Mouse (Mus musculus) adipocyte (in vitro differentiated cells): ENCODE results near the gene Cldnd2.
A peak's percentile ranks its signal among the peaks of the same experiment; 100 is the strongest.

Source experiments
- DNase-seq: peaks from one replicate; pipeline ENCODE4 v3.0.0-alpha.2; 2016; ENCODE audit warnings: low spot score

Gene Cldnd2

GRCm38 (mm10) chr7:43447801-43448200 is 7.2 kb downstream of the Cldnd2 start:
- DNase-seq: no peak

DNA sequence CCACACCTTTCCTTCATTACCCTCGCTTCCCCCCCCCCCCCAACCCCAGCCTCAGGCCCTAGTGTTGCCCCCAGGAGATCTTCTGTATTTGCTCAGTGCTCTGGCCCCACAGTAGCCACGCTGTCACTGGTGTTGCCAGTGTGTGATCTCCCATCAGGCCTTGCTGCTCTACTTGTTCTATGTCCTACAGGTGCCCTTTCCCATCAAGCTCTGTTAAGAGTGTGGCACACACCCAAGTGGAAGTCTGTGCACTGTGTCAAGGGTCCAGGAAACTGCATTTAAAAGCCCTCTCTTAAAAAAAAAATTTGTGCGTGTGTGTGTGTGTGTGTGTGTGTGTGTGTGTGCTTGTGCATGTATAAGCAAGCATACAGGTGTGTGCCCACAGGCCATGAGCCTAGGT is 7.7 kb downstream of the Cldnd2 start:
- no peak for DNase-seq

DNA sequence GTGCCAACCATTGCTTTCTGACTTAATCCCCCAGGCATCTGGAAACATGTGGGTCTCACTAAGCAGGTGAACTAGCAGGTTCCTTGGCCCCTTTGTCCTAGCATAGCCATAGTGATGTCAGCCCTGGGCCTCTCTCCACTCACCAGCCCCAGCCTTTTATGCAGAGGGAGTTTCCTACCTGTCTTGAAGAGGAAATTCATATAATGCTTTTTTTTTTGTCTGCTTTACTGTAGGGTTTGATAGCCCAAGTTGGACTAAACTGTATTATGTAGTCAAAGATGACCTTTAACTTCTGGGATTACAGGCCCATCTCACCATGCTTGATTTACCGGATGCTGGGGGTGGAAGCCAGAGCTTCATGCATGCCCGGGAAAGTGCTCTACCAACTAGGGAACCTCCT is 9.2 kb downstream of the Cldnd2 start:
- no peak for DNase-seq

DNA sequence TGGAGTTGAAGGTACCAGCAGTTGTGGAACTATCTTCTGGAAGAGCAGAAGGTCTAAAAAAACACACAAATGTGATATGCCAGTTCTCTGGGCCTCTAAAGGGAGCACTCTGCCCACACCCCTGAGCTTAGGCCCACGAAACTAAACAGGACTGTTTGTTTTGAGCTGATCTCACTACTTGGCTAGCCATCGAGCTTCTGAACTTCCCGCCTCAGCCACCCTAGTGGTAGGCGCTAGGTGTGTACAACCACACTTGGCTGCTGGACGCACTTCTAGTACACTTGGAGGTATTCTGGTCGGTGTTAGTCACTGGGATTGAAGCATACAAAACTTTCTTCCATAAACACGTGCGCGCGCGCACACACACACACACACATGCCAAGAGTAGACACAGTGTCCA is 11.1 kb downstream of the Cldnd2 start:
- DNase-seq: no peak

DNA sequence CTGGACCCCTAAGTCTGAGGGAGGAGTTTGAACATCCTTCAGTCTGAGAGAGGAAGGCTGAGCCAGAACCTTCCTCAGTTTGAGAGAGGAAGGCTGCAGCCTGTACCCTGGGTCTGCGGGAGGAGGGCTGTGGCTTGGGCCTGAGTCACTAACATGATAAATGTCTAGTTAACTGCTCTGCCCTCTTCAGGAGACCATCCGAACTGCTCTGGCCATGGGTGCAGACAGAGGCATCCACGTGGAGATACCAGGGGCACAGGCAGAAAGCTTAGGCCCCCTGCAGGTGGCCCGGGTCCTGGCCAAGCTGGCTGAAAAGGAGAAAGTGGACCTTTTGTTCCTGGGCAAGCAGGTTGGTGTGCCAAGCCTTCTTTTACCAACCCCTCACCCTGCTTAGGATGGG is 12.0 kb downstream of the Cldnd2 start:
- DNase-seq: no peak

- no peak for DNase-seq
Observed at GRCm38 (mm10) chr7:43453599-43454355, 13.2 kb downstream of the Cldnd2 start.

- no peak for DNase-seq
Observed at GRCm38 (mm10) chr7:43454371-43454770, 13.8 kb downstream of the Cldnd2 start.

- DNase-seq: no peak
Observed at GRCm38 (mm10) chr7:43462851-43463250, 22.3 kb downstream of the Cldnd2 start, which contains the start of gene Vsig10l. Gene Vsig10l (plus strand): TSS chr7:43463151.

- DNase-seq: no peak
Observed at GRCm38 (mm10) chr7:43463976-43464375, 23.4 kb downstream of the Cldnd2 start.

GRCm38 (mm10) chr7:43464864-43465343 is 24.3 kb downstream of the Cldnd2 start:
- no peak for DNase-seq

DNA sequence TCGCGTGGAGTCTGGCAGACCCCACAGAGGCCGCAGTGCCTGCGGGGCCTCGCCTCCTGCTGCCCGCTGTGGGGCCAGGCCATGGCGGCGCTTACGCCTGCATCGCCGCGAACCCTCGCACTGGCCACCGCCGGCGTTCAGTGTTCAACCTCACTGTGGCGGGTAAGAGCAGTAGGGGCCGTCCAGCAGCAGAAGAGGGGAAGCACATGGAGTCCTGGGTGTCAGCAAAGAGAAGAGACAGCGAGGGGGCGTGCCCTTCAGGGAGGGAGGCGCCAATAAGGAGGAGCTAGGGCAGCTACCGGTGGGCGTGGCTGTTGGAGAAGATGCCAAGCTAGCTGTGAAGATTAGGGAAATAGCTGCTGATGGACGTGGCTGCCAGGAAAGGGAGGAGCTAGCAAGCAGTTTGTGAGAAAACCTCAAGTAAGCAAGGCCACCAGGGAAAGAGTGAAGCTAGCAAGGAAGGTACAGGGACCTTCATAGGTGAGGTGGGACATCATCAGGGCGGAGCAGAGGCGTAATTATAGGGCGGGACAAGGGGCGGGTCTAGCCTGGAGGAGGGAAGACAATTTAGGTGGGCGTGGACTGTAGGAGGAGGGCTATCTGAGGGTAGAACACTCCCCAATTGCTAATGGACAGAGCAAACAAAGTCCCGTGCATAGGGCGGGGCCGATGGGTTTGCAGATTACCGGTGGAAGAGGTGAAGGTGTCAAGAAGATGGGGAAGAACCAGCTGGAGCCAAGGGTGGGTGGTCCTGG is 24.9 kb downstream of the Cldnd2 start:
- DNase-seq: peak; percentile 88

DNA sequence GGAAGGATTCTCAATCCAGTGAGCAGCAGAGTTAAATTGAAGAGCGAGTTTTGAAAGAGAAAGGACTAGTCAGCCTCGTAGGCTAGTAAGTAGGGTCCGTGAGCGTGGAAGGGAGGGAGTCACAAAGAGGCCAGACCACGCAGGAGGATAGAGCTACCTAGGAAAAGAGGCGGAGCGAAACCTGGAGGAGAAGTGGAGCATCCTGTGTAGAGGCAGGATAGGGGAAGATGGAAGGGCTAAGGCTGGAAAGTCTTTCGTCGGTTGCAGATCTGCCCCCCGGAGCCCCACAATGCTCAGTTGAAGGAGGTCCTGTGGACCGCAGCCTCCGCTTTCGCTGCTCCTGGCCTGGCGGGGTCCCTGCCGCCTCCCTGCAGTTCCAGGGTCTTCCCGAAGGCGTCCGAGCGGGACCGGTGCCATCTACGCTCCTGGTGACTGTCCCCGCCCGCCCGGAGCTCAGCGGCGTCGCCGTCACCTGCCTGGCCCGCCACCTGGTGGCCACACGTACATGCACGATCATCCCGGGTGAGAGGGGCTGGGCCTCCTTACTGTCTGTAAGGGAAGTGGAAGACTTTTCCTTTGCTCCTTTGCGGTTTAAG is 25.6 kb downstream of the Cldnd2 start:
- peak; percentile 67 for DNase-seq

GRCm38 (mm10) chr7:43470373-43470772 is 29.8 kb downstream of the Cldnd2 start:
- DNase-seq: peak; percentile 46

- DNase-seq: no peak
Observed at GRCm38 (mm10) chr7:43475706-43476105, 35.1 kb downstream of the Cldnd2 start.

- DNase-seq: no peak
Observed at GRCm38 (mm10) chr7:43476376-43476775, 35.8 kb downstream of the Cldnd2 start.

GRCm38 (mm10) chr7:43481191-43481590 is 40.6 kb downstream of the Cldnd2 start:
- DNase-seq: peak; percentile 11

- DNase-seq: no peak
Observed at GRCm38 (mm10) chr7:43482090-43482716, 41.6 kb downstream of the Cldnd2 start.

DNA sequence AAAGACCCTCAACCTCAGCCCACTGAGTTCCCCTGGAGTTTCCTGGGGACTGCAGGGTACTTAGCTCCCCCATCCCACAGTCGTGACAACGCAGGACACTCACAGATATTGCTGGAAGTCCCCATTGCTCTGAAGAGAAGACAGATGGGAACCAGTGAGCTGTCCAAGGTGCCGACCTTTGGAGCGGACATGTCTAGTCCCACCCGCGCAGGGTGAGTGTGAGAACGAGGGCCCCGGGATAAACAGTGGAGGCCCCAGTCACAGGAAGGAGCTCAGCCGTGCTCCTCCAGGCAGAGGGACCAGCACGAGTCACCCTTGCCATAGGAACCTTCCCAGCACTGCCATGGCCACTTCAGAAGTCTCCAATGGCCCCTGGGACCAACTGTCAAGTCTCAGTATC is 42.7 kb downstream of the Cldnd2 start:
- DNase-seq: no peak

- no peak for DNase-seq
Observed at GRCm38 (mm10) chr7:43488646-43489045, 48.1 kb downstream of the Cldnd2 start.

GRCm38 (mm10) chr7:43489631-43490125 is 49.1 kb downstream of the Cldnd2 start, which contains the start of gene Iglon5:
Gene Iglon5 (minus strand): TSS chr7:43490075.
- DNase-seq: no peak

DNA sequence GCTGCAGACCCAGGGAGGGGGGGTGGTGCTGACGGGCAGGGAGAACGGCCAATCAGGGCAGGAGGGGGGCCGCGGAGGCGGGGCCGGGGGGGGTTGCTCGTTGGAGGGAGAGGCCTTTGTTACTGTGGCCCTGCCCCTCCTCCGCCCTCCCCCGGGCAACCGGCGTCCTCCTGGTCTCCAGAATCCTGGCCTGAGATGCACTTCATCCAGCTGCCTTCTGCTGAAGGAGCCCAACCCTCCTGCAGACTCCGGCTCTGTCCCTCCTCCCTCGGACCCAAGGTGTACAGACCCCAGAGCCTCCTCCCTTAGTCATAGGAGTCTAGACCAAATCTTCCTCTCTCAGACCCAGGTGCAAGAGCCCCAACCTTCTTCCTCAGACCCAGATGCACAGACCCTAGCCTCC is 49.6 kb downstream of the Cldnd2 start:
- DNase-seq: no peak

DNA sequence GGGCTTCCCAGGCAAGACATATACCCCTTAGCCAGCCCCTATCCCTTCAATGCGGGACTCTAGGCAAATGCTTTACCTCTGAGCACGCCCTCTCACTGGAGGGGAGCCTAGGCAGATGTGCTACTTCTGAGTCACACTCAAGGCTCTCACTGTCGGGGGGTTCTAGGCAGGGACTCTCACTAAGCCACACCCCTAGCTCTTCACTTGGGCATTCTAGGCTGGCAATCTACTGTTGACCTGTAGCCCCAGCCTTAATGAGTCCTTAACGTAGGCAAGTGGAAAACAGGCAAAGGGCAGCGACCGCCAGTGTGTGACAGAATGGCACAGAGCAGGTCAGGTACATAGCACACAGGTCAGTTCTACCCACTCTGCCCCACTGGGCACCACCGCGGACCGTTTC is 50.3 kb downstream of the Cldnd2 start:
- no peak for DNase-seq
